In the genomic region with DNA sequence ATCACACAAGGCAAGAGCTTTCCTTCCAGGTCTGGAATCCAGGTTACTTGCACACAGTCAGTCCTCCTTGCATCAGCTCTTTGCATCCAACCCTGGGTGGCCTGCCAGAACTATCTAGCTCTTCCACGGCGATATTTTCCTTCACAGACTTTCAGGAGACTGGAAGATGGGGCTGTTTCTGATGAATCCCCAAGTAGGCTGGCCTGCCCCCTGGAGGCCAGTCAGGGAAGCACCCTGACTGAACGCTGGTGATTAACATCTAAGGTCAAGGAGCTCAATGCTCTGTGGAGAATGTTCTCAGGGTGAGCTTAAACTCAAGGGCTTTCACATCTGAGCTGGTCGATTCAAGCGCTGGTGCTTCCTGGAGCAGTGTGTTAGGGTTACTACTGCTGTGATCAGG, we compare ENCODE assay signal across 1 mouse cellular context.
A peak's percentile ranks its signal among the peaks of the same experiment; 100 is the strongest.
TF ChIP-seq lines count a peak whose summit lies in the region.

No protein-coding gene starts in this region.

TF ChIP-seq in MEL, 35 proteins besides CTCF, POLR2A, EP300 and RAD21 (continued from another document):
- no peak for TF ChIP-seq GABPA (IDR thresholded peaks at IDR 0.05; ENCODE audit: low read depth, low read length)
- TF ChIP-seq MAFK (IDR thresholded peaks at IDR 0.05; ENCODE audit: borderline replicate concordance, low read depth, low read length): no peak
- TF ChIP-seq SMC3 (IDR thresholded peaks at IDR 0.05; ENCODE audit: low read depth, low read length): peak; percentile 68
- TF ChIP-seq MAZ (IDR thresholded peaks at IDR 0.05; ENCODE audit: low read depth, low read length): no peak
- TF ChIP-seq TBP (IDR thresholded peaks at IDR 0.05; ENCODE audit: low read depth, low read length): no peak
